In the genomic region with DNA sequence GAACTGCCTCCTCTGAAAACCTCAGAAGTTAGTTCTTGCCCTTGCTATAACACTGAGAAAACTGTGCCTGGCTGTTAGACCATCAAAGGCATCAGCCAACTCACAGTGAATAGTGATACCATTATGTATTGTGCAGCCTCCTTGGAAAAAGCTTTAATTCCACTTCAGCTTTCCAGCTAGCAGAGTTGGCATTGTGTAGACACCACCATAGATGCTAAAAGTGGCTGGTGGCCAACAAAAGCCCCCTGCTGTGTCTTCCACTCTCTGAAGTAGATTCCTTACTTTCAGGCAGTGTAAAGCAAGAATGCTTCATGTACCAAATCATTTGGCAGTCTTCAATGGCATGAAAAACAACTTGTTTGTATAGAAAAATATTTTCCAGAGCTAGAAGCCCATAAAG, we compare ENCODE assay signal across 11 mouse cellular contexts.
DNase-seq lines count a peak whose midpoint lies in the region; ATAC-seq lines count a peak whose summit lies in the region.
"Had no signal": no experiment of that assay in that cellular context is flagged by ENCODE, and none has a peak within 500 bp of the region (broad histone marks: within the 10 kb centered on the region; RNA-seq: fewer than 3 reads in every experiment).

No protein-coding gene starts in this region.

- ATAC-seq in forebrain, embryonic 15.5 days (replicated peaks): peak; percentile 83
- ATAC-seq in erythroid progenitor cell, adult 5-6 weeks (replicated peaks; ENCODE audit: low FRiP score, poor library complexity, severe bottlenecking): no peak

- no peaks in the 10 kb centered on the region for H3K9me3 ChIP-seq in forebrain, embryonic 15.5 days

- peaks cover 13% of the 10 kb centered on the region for H3K4me1 ChIP-seq in forebrain, embryonic 15.5 days

- no peak overlapping the region for H3K4me3 ChIP-seq in forebrain, embryonic 15.5 days
- H3K4me3 ChIP-seq: erythroblast, embryonic 14.5 days had no signal

- DNase-seq in retina, postnatal 1 day: peak; percentile 14
- DNase-seq in retina, embryonic 14.5 days (ENCODE audit: low spot score): no peak
- DNase-seq in cerebellum, postnatal 14 days: peak; percentile 76 to 80
- DNase-seq in kidney, postnatal 36 days: no peak
- no peak for DNase-seq in layer of hippocampus, postnatal 14 days (ENCODE audit: low spot score in 2 of 2)
- DNase-seq: kidney, adult 2 months; lung, postnatal 14 days; thymus, postnatal 36 days had no signal

- H3K4me2 ChIP-seq in forebrain, embryonic 15.5 days (replicated peaks): no peak overlapping the region

- H3K9ac ChIP-seq in forebrain, embryonic 15.5 days (replicated peaks): no peak overlapping the region

- no peaks in the 10 kb centered on the region for H3K27me3 ChIP-seq in forebrain, embryonic 15.5 days

- no peaks in the 10 kb centered on the region for H3K36me3 ChIP-seq in forebrain, embryonic 15.5 days

- peak overlapping the region; percentile 55; the same call in 1 of the 2 replicates for H3K27ac ChIP-seq in forebrain, embryonic 15.5 days (replicated peaks)

Comparison
In these comparisons a context has a peak if more than half of its experiments do, and no peak if none do; other contexts are left out.
1. DNase-seq: peak in retina, postnatal 1 day (single experiment) and cerebellum, postnatal 14 days (2 of 2); none in retina, embryonic 14.5 days (single experiment), kidney, postnatal 36 days (0 of 2) and layer of hippocampus, postnatal 14 days (0 of 2).